ENCODE assay signal across 21 mouse cellular contexts in the genomic region with DNA sequence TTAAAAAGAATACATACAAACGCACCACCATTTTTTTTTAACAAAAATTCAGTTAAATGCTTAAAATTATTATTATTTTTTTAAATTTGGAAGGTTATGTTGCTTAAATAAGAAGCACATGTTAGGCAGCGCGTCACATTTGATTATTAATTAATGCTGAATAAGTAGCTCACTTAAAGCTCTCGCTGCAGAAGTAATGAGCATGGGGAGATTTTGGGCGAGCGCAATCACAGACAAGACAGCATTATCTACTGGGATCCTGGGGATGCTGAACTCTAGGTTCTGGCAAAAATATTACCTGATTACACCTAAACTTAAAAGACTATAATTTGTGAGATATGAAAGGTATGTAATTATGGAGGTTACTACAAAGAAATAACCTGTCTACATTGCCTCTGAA.
"Had no signal": no experiment of that assay in that cellular context is flagged by ENCODE, and none has a peak within 500 bp of the region (broad histone marks: within the 10 kb centered on the region; RNA-seq: fewer than 3 reads in every experiment).

No protein-coding gene starts in this region.

- H3K36me3 ChIP-seq: intestine, embryonic 15.5 days; liver, embryonic 12.5 days; liver, embryonic 15.5 days; lung, embryonic 15.5 days; neural tube, embryonic 15.5 days had no signal

- H3K4me1 ChIP-seq: liver, embryonic 15.5 days had no signal

- H3K27me3 ChIP-seq: intestine, embryonic 15.5 days; limb, embryonic 13.5 days; liver, embryonic 12.5 days; liver, embryonic 15.5 days; lung, embryonic 15.5 days; megakaryocyte, embryonic 14.5 days; neural tube, embryonic 15.5 days had no signal

- H3K9ac ChIP-seq: intestine, embryonic 15.5 days; limb, embryonic 13.5 days; liver, embryonic 12.5 days; liver, embryonic 15.5 days; lung, embryonic 15.5 days; neural tube, embryonic 15.5 days had no signal

- H3K27ac ChIP-seq: intestine, embryonic 15.5 days; limb, embryonic 10.5 days; limb, embryonic 13.5 days; liver, embryonic 12.5 days; liver, embryonic 15.5 days; lung, embryonic 15.5 days; neural tube, embryonic 15.5 days had no signal

- H3K9me3 ChIP-seq: intestine, embryonic 15.5 days; limb, embryonic 10.5 days; limb, embryonic 13.5 days; liver, embryonic 12.5 days; liver, embryonic 15.5 days; lung, embryonic 15.5 days; megakaryocyte, embryonic 14.5 days; neural tube, embryonic 15.5 days had no signal

- H3K4me3 ChIP-seq: intestine, embryonic 15.5 days; limb, embryonic 10.5 days; limb, embryonic 13.5 days; liver, embryonic 12.5 days; liver, embryonic 15.5 days; lung, embryonic 15.5 days; megakaryocyte, embryonic 14.5 days; myocyte; neural tube, embryonic 15.5 days had no signal

- H3K4me2 ChIP-seq: intestine, embryonic 15.5 days; limb, embryonic 13.5 days; liver, embryonic 12.5 days; liver, embryonic 15.5 days; lung, embryonic 15.5 days; midbrain, embryonic 11.5 days; neural tube, embryonic 15.5 days had no signal

- DNase-seq: kidney, adult 18-20 months; kidney, adult 9 months; kidney, postnatal 14 days; kidney, postnatal 4 days; liver; lung, adult 18-20 months; lung, postnatal 10 days; lung, postnatal 36 days; thymus, adult 2 months; thymus, postnatal 14 days; thymus, postnatal 4 days had no signal

- ATAC-seq: intestine, embryonic 15.5 days; liver, embryonic 12.5 days had no signal
